Mouse (Mus musculus) CD4-positive, CD25-positive, alpha-beta regulatory T cell, adult 4 months (primary cell): Measurements from ENCODE around the gene Ccdc17. TPM values are rescaled to one million over a fixed set of nuclear protein-coding genes. Genes with fewer than 3 reads are reported as not detected.

Experiments used
- ATAC-seq: one replicate; pipeline ENCODE4 v1.8.0; 2017
- polyA plus RNA-seq, 2 experiments: library from polyadenylated mRNA; unstranded; fragments of 100-300 nt; shearing (Covaris generic); gene quantifications; one replicate each; pipeline ENCODE4 v1.2.1; 2017

Ccdc17 gene
- polyA plus RNA-seq, 2 experiments from 2014 or later, result 11.2 to 18.8 TPM

- no peak for ATAC-seq
Observed at GRCm38 (mm10) chr4:116645624-116646023, 49.2 kb downstream of the Ccdc17 start.

DNA sequence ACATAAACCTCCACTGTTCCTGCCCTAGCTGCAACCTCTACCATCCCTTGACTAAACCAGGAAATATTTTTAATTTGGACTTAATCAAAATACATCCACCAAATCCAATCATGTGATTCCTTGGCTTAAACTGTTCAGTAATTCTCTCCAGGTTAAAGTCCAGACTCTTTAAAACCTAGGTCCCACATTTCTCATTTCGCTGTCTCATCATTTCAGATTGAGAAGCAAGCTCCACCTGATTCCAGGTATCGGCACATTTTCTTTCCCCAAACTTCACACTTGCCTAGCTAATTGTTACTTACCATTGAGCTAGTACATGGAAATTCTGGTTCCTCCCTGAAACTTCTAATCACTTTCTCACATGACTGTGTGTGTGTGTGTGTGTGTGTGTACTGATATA, 53.0 kb downstream of the Ccdc17 start:
- ATAC-seq, result no peak

Other genes starting within 250 kb of the Ccdc17 start
- gene Mast2, start 132.5 kb upstream of the Ccdc17 start, polyA plus RNA-seq, result 1 to 10 TPM; 3.4 to 4.0 TPM
- 10 to 100 TPM in 1 of 2 experiments, 1 to 10 TPM in 1; 7.4 to 19.6 TPM for gene Ipp, start 89.1 kb upstream of the Ccdc17 start, polyA plus RNA-seq
- 10 to 100 TPM; 18.2 to 28.7 TPM for gene Tmem69, start 40.7 kb upstream of the Ccdc17 start, polyA plus RNA-seq
- 100 to 1,000 TPM in 1 of 2 experiments, 10 to 100 TPM in 1; 90.2 to 101 TPM for gene Gpbp1l1, start 39.0 kb upstream of the Ccdc17 start, polyA plus RNA-seq
- 10 to 100 TPM; 44.2 to 46.8 TPM for gene Nasp, start 31.3 kb downstream of the Ccdc17 start, polyA plus RNA-seq
- 100 to 1,000 TPM; 296 to 324 TPM for gene Akr1a1, start 55.0 kb downstream of the Ccdc17 start, polyA plus RNA-seq
- 100 to 1,000 TPM; 602 to 696 TPM for gene Prdx1, start 88.9 kb downstream of the Ccdc17 start, polyA plus RNA-seq
- gene Mmachc, start 111.8 kb downstream of the Ccdc17 start, polyA plus RNA-seq, result 1 to 10 TPM; 3.4 to 9.2 TPM
- gene Ccdc163, start 111.9 kb downstream of the Ccdc17 start, polyA plus RNA-seq, result 10 to 100 TPM; 50.5 to 55.9 TPM
- gene Tesk2, start 124.3 kb downstream of the Ccdc17 start, polyA plus RNA-seq, result 1 to 10 TPM; 4.6 to 7.8 TPM
- 10 to 100 TPM; 30.7 to 43.6 TPM for gene Toe1, start 211.0 kb downstream of the Ccdc17 start, polyA plus RNA-seq
- 10 to 100 TPM; 13.9 to 17.5 TPM for gene Mutyh, start 211.1 kb downstream of the Ccdc17 start, polyA plus RNA-seq
- under 1 TPM in 1 of 2 experiments, not detected in 1; 0.52 TPM for gene Hpdl, start 225.1 kb downstream of the Ccdc17 start, polyA plus RNA-seq